Mouse (Mus musculus) heart, adult 2 months (tissue): ENCODE data around the gene Khdc1a. TPM values are rescaled to one million over a fixed set of nuclear protein-coding genes. Genes with fewer than 3 reads are reported as not detected.
"Not testable (repeated sequence)": the region's sequence is repeated elsewhere in the genome, so short reads cannot be mapped to it uniquely, and the experiment has no call there.

Experiments
- DNase-seq, 2 experiments: peaks; one replicate each; pipeline ENCODE4 v3.0.0; 2021
- H3K27ac ChIP-seq: fragments of 200-600 bp; 2 replicates; pipeline ENCODE4 v1.8.1; 2022
- H3K27me3 ChIP-seq: fragments of 200-500 bp; 2 replicates; pipeline ENCODE4 v1.6.1; 2012; ENCODE audit warnings: mild to moderate bottlenecking, low read length, inconsistent platforms, mixed read lengths; ENCODE audit not compliant: control insufficient read depth, insufficient read depth
- H3K36me3 ChIP-seq: fragments of 200-500 bp; 2 replicates; pipeline ENCODE4 v1.6.1; 2012; ENCODE audit warnings: low read length, inconsistent platforms; ENCODE audit not compliant: control insufficient read depth, insufficient read depth
- H3K4me1 ChIP-seq: fragments of 200-500 bp; 2 replicates; pipeline ENCODE4 v1.6.1; 2011; ENCODE audit warnings: low read length; ENCODE audit not compliant: control insufficient read depth, insufficient read depth
- H3K4me3 ChIP-seq: fragments of 200-600 bp; 2 replicates; pipeline ENCODE4 v1.8.1; 2022
- H3K79me2 ChIP-seq: fragments of 200-500 bp; replicated peaks from 2 replicates; pipeline ENCODE4 v1.6.1; 2012; ENCODE audit warnings: mild to moderate bottlenecking, inconsistent platforms, low read length, moderate library complexity, mixed read lengths; ENCODE audit not compliant: control insufficient read depth, insufficient read depth
- H3K9ac ChIP-seq: fragments of 200-500 bp; 2 replicates; pipeline ENCODE4 v1.6.1; 2012; ENCODE audit warnings: low read depth, mild to moderate bottlenecking, control low read depth, inconsistent platforms, low read length, mixed read lengths
- CTCF ChIP-seq: fragments of 200-600 bp; IDR thresholded peaks from 2 replicates; pipeline ENCODE4 v1.8.1; 2022; ENCODE audit warnings: antibody characterized with exemption, mild to moderate bottlenecking, moderate library complexity
- EP300 ChIP-seq: fragments of 200-500 bp; IDR thresholded peaks from 2 replicates; pipeline ENCODE4 v1.6.1; 2011; ENCODE audit warnings: low read depth, low read length, control low read depth; ENCODE audit not compliant: insufficient read depth
- POLR2A ChIP-seq: fragments of 200-500 bp; IDR thresholded peaks from 2 replicates; pipeline ENCODE4 v1.6.1; 2011; ENCODE audit warnings: mild to moderate bottlenecking, low read depth, low read length, control low read depth; ENCODE audit not compliant: insufficient read depth
- WGBS: fragments of 180-500 bp; shearing (Covaris S2); methylation state at CpG from one replicate; pipeline ENCODE4 v1.1.7; 2018; 5-methylcytosine and 5-hydroxymethylcytosine counted together
- intact Hi-C: fragments of 180-260 bp; cut with DNase I; formaldehyde crosslinking; loops from one replicate; pipeline ENCODE4 v1.15.1; 2025
- polyA plus RNA-seq: library from polyadenylated mRNA; depleted of rRNA; stranded (reverse); fragments of >200 nt; gene quantifications from 2 replicates; pipeline ENCODE4 v1.2.3, GENCODE M21; 2012; rRNA removed
- total RNA-seq, 2 experiments: library from RNA; stranded (reverse); gene quantifications; 2 replicates each; pipeline ENCODE4 v1.2.3; 2021

Gene Khdc1a
- total and polyA plus RNA-seq, 3 experiments: not detected

DNA sequence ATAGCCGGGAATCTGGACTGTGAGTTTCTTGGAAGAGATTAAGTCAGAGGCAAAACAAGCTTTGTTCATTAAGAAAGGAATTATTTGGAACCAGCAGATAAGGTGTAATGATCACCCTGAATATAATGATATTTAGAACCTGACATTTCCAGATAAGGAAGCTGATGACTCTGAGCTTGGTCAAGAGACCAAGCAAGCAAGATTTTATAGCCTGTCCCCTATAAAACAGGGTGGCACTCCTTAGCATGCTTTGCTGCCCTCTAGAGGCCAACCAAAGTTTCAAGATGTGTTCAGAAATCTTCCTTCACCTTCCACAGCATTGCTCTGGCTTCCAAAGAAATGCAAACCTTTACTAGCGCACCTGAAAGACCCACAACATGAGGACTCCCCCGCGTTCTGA, 5.2 kb upstream of the Khdc1a start:
- Histone ChIP-seq H3K9ac (no peak overlapping the region), H3K36me3 (no peaks in the 10 kb centered on the region), H3K79me2 (no peaks in the 10 kb centered on the region), H3K4me3 (no peak overlapping the region), H3K4me1 (no peaks in the 10 kb centered on the region), H3K27ac (no peak overlapping the region), H3K27me3 (no peaks in the 10 kb centered on the region)
- 55% methylated on average over 4 of the region's 4 CpGs for WGBS
- DNase-seq: peak; percentile 33 to 37
- intact Hi-C loops: loop anchor here (1.0 to 10.0 kb wide), 4 partner anchors 72 to 409 kb away; partner anchors contain the start of gene Tmem14a
- TF ChIP-seq POLR2A (no peak), EP300 (no peak), CTCF (peak; percentile 79)

DNA sequence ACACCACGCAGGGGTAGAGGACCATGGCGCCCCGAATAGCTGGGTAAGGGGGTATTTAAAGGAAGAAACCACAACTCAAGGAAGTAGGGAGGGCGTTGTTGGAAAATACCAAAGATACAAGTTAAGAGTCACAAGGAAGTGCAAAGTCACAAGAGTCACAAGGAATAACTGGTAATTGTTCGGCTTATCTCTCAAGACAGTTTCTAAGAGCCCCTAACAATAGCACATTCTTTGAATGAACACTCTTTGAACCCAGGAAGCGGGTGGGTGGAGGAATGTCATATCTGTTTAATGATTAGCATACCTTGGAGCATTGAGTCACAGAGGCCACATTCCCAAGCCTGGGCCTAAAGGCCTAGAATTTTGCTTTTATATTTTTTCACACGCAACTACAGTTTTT, 4.7 kb upstream of the Khdc1a start:
- intact Hi-C loops: loop anchor here (1.0 to 10.0 kb wide), 4 partner anchors 72 to 410 kb away; partner anchors contain the start of gene Tmem14a
- not testable (repeated sequence) for H3K27me3 ChIP-seq, DNase-seq, H3K79me2 ChIP-seq, H3K4me3 ChIP-seq, H3K4me1 ChIP-seq, H3K9ac ChIP-seq, H3K36me3 ChIP-seq, H3K27ac ChIP-seq
- 60% methylated on average over 7 of the region's 7 CpGs for WGBS

DNA sequence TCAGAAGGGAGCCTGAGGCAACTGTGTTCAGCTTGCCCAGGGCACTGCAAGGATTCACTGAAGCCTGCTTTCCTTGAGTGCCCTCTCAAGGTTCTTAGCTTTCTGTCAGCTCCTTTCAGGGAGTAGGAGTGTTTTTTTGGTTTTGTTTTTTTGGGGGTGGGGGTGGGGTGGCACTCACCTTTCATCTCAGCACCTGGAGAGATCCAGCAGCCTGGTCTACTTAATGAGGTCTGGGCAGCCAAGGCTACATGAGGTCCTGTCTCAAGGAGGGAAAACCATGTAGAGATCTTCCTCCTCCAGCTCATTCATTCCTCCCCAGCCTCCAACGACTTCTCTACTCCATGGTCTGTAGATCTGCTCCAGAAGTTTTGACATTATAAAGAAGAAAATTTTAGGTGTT, 18.6 kb downstream of the Khdc1a start, which contains the start of gene Khdc1c:
Khdc1c (plus strand) TSS at position 301 of the 400 bp plus-strand sequence.
- H3K36me3 ChIP-seq, H3K4me3 ChIP-seq, H3K4me1 ChIP-seq, H3K9ac ChIP-seq, H3K27ac ChIP-seq, intact Hi-C loops, H3K27me3 ChIP-seq, H3K79me2 ChIP-seq, DNase-seq: not testable (repeated sequence)
- 75% methylated on average over 1 of the region's 1 CpGs for WGBS

DNA sequence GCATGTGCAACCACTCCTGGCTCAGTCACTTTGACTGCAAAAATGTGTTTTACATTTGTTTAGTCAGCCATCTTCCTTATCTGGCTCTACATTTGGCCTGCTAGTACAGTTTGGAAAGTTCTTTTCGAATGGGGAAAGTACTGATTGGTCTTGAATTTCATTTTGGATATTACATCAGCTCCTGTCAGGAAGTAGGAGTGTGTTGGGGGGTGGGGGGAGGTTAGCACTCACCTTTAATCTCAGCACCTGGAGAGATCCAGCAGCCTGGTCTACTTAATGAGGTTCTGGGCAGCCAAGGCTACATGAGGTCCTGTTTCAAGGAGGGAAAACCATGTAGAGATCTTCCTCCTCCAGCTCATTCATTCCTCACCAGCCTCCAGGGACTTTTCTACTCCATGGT, 33.8 kb downstream of the Khdc1a start, which contains the start of gene Khdc1b:
Khdc1b (plus strand) TSS at position 301 of the 400 bp plus-strand sequence.
- Histone ChIP-seq H3K79me2 (no peaks in the 10 kb centered on the region), H3K9ac (no peak within 1 kb of the TSS), H3K36me3 (no peaks in the 10 kb centered on the region), H3K27me3 (no peaks in the 10 kb centered on the region), H3K4me1 (no peaks in the 10 kb centered on the region), H3K4me3 (no peak within 1 kb of the TSS), H3K27ac (no peak within 1 kb of the TSS)
- intact Hi-C loops: no loop called here
- no peak for TF ChIP-seq POLR2A
- no peak for TF ChIP-seq CTCF
- no peak for TF ChIP-seq EP300
- 63% methylated on average over 1 of the region's 1 CpGs for whole genome bisulfite sequencing
- no peak for DNase-seq

DNA sequence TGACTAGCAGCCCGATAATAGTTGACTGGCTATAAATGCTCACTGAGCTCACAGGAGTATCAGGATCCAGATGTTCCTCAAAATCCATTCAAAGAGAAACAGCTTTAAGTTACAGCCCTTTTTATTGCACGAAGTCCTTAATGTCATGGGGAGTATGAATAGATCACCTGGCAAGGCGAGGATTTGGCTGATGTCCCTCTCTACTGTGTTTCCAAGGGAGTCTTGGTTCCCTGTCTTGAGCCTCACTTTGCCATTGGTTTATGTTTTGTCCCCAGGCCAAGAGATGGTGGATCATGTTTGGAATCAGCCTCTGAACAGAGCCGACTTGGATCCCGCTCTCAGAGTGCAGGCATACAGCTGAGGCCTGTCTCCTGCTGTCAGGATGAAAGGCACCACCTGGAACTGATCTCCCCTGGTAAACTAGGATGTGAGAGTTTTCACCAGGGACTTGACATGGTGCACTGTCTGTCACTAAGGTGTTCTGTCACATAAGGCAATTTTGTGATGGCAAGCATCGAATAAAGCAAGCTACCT, 41.8 kb downstream of the Khdc1a start:
- Histone ChIP-seq H3K27ac (no peak overlapping the region), H3K9ac (no peak overlapping the region), H3K27me3 (no peaks in the 10 kb centered on the region), H3K4me3 (no peak overlapping the region), H3K79me2 (no peaks in the 10 kb centered on the region), H3K36me3 (no peaks in the 10 kb centered on the region), H3K4me1 (no peaks in the 10 kb centered on the region)
- no peak for DNase-seq
- no peak for TF ChIP-seq POLR2A
- TF ChIP-seq CTCF: no peak
- TF ChIP-seq EP300: no peak
- intact Hi-C loops: no loop called here
- 70% methylated on average over 6 of the region's 6 CpGs for WGBS

Other genes starting within 250 kb of the Khdc1a start
- gene Tmem14a, start 131.1 kb upstream of the Khdc1a start, total RNA-seq: 1 to 10 TPM; 2.3 to 2.8 TPM
- 3.0 and 4.6 TPM in 2 replicates for gene Tmem14a, start 131.1 kb upstream of the Khdc1a start, polyA plus RNA-seq
- 10 to 100 TPM in 1 of 2 experiments, 1 to 10 TPM in 1; 9.9 to 12.2 TPM for gene Gsta3, start 109.1 kb upstream of the Khdc1a start, total RNA-seq
- 5.0 and 6.6 TPM in 2 replicates for gene Gsta3, start 109.1 kb upstream of the Khdc1a start, polyA plus RNA-seq
- gene Khdc1c, start 18.7 kb downstream of the Khdc1a start, total RNA-seq: not detected
- not detected in 2 replicates for gene Khdc1c, start 18.7 kb downstream of the Khdc1a start, polyA plus RNA-seq
- gene Khdc1b, start 33.9 kb downstream of the Khdc1a start, total RNA-seq: not detected
- gene Khdc1b, start 33.9 kb downstream of the Khdc1a start, polyA plus RNA-seq: not detected in 2 replicates